Mouse (Mus musculus): Measurements from ENCODE around the gene Fgr. TPM values are rescaled to one million over a fixed set of nuclear protein-coding genes. Genes with fewer than 3 reads are reported as not detected.

The Fgr gene
- polyA plus RNA-seq, 1 experiment: 15.3 TPM

GRCm38 (mm10) chr4:132939421-132940127 is 34.3 kb upstream of the Fgr start:
- no peak for TF ChIP-seq POLR2A (IDR thresholded peaks at IDR 0.05; ENCODE audit: control insufficient read depth, extremely low read depth, insufficient read depth, low read length, poor library complexity)
- peak; percentile 88 for TF ChIP-seq CTCF (IDR thresholded peaks at IDR 0.05; ENCODE audit: borderline replicate concordance, control insufficient read depth, extremely low read depth, insufficient read depth, low read length, poor library complexity)
- WGBS: 27% methylated on average over 22 of the region's 22 CpGs
- DNase-seq: peak; percentile 79
- Histone ChIP-seq H3K4me1 (replicated peaks; ENCODE audit: control insufficient read depth, insufficient read depth, low read length) (peaks cover 21% of the 10 kb centered on the region), H3K36me3 (ENCODE audit: control insufficient read depth, insufficient read depth, low read length) (no peaks in the 10 kb centered on the region), H3K4me3 (ENCODE audit: control insufficient read depth, insufficient read depth, low read length) (no peak overlapping the region), H3K27ac (ENCODE audit: control insufficient read depth, insufficient read depth, low read length) (no peak overlapping the region), H3K27me3 (ENCODE audit: control insufficient read depth, insufficient read depth, low read length) (no peaks in the 10 kb centered on the region)

GRCm38 (mm10) chr4:132941012-132941729 is 32.7 kb upstream of the Fgr start:
- Histone ChIP-seq H3K36me3 (ENCODE audit: control insufficient read depth, insufficient read depth, low read length) (no peaks in the 10 kb centered on the region), H3K4me3 (ENCODE audit: control insufficient read depth, insufficient read depth, low read length) (no peak overlapping the region), H3K27ac (ENCODE audit: control insufficient read depth, insufficient read depth, low read length) (no peak overlapping the region), H3K27me3 (ENCODE audit: control insufficient read depth, insufficient read depth, low read length) (no peaks in the 10 kb centered on the region), H3K4me1 (replicated peaks; ENCODE audit: control insufficient read depth, insufficient read depth, low read length) (peaks cover 35% of the 10 kb centered on the region)
- no peak for DNase-seq
- 66% methylated on average over 23 of the region's 23 CpGs for WGBS
- TF ChIP-seq CTCF (IDR thresholded peaks at IDR 0.05; ENCODE audit: borderline replicate concordance, control insufficient read depth, extremely low read depth, insufficient read depth, low read length, poor library complexity) (no peak), POLR2A (IDR thresholded peaks at IDR 0.05; ENCODE audit: control insufficient read depth, extremely low read depth, insufficient read depth, low read length, poor library complexity) (no peak)

GRCm38 (mm10) chr4:132943088-132943487 is 30.8 kb upstream of the Fgr start:
- DNase-seq: no peak
- H3K4me3 ChIP-seq (ENCODE audit: control insufficient read depth, insufficient read depth, low read length): no peak overlapping the region
- no peak for TF ChIP-seq POLR2A (IDR thresholded peaks at IDR 0.05; ENCODE audit: control insufficient read depth, extremely low read depth, insufficient read depth, low read length, poor library complexity)
- TF ChIP-seq CTCF (IDR thresholded peaks at IDR 0.05; ENCODE audit: borderline replicate concordance, control insufficient read depth, extremely low read depth, insufficient read depth, low read length, poor library complexity): no peak
- no peaks in the 10 kb centered on the region for H3K27me3 ChIP-seq (ENCODE audit: control insufficient read depth, insufficient read depth, low read length)
- H3K36me3 ChIP-seq (ENCODE audit: control insufficient read depth, insufficient read depth, low read length): no peaks in the 10 kb centered on the region
- no peak overlapping the region for H3K27ac ChIP-seq (ENCODE audit: control insufficient read depth, insufficient read depth, low read length)
- WGBS: 86% methylated on average over 8 of the region's 8 CpGs
- peaks cover 45% of the 10 kb centered on the region for H3K4me1 ChIP-seq (replicated peaks; ENCODE audit: control insufficient read depth, insufficient read depth, low read length)

GRCm38 (mm10) chr4:132944106-132944505 is 29.8 kb upstream of the Fgr start:
- Histone ChIP-seq H3K27ac (ENCODE audit: control insufficient read depth, insufficient read depth, low read length) (peak overlapping the region; percentile 14), H3K27me3 (ENCODE audit: control insufficient read depth, insufficient read depth, low read length) (no peaks in the 10 kb centered on the region), H3K4me3 (ENCODE audit: control insufficient read depth, insufficient read depth, low read length) (no peak overlapping the region), H3K4me1 (replicated peaks; ENCODE audit: control insufficient read depth, insufficient read depth, low read length) (peaks cover 43% of the 10 kb centered on the region), H3K36me3 (ENCODE audit: control insufficient read depth, insufficient read depth, low read length) (no peaks in the 10 kb centered on the region)
- TF ChIP-seq POLR2A (IDR thresholded peaks at IDR 0.05; ENCODE audit: control insufficient read depth, extremely low read depth, insufficient read depth, low read length, poor library complexity): no peak
- WGBS: 14% methylated on average over 12 of the region's 12 CpGs
- DNase-seq: peak; percentile 45

- H3K36me3 ChIP-seq (ENCODE audit: control insufficient read depth, insufficient read depth, low read length): no peaks in the 10 kb centered on the region
- TF ChIP-seq CTCF (IDR thresholded peaks at IDR 0.05; ENCODE audit: borderline replicate concordance, control insufficient read depth, extremely low read depth, insufficient read depth, low read length, poor library complexity): no peak
- TF ChIP-seq POLR2A (IDR thresholded peaks at IDR 0.05; ENCODE audit: control insufficient read depth, extremely low read depth, insufficient read depth, low read length, poor library complexity): no peak
- 79% methylated on average over 4 of the region's 4 CpGs for WGBS
- DNase-seq: no peak
- no peaks in the 10 kb centered on the region for H3K27me3 ChIP-seq (ENCODE audit: control insufficient read depth, insufficient read depth, low read length)
- no peak overlapping the region for H3K4me3 ChIP-seq (ENCODE audit: control insufficient read depth, insufficient read depth, low read length)
- H3K27ac ChIP-seq (ENCODE audit: control insufficient read depth, insufficient read depth, low read length): peak overlapping the region; percentile 14
- peaks cover 41% of the 10 kb centered on the region for H3K4me1 ChIP-seq (replicated peaks; ENCODE audit: control insufficient read depth, insufficient read depth, low read length)
Observed at GRCm38 (mm10) chr4:132944776-132945175, 29.1 kb upstream of the Fgr start.

GRCm38 (mm10) chr4:132945261-132946046 is 28.4 kb upstream of the Fgr start:
- 7% methylated on average over 15 of the region's 15 CpGs for WGBS
- peaks cover 41% of the 10 kb centered on the region for H3K4me1 ChIP-seq (replicated peaks; ENCODE audit: control insufficient read depth, insufficient read depth, low read length)
- no peaks in the 10 kb centered on the region for H3K27me3 ChIP-seq (ENCODE audit: control insufficient read depth, insufficient read depth, low read length)
- H3K27ac ChIP-seq (ENCODE audit: control insufficient read depth, insufficient read depth, low read length): peak overlapping the region; percentile 90
- H3K4me3 ChIP-seq (ENCODE audit: control insufficient read depth, insufficient read depth, low read length): peak overlapping the region; percentile 48
- TF ChIP-seq POLR2A (IDR thresholded peaks at IDR 0.05; ENCODE audit: control insufficient read depth, extremely low read depth, insufficient read depth, low read length, poor library complexity) (no peak; the same call in 1 of the 2 replicates), CTCF (IDR thresholded peaks at IDR 0.05; ENCODE audit: borderline replicate concordance, control insufficient read depth, extremely low read depth, insufficient read depth, low read length, poor library complexity) (peak; percentile 90)
- DNase-seq: peak; percentile 93
- H3K36me3 ChIP-seq (ENCODE audit: control insufficient read depth, insufficient read depth, low read length): no peaks in the 10 kb centered on the region

All from thymus, adult 2 months (tissue).